Mouse (Mus musculus): ENCODE data around the gene 2900011O08Rik.

GRCm38 (mm10) chr16:14131838-14132237 is 145.4 kb downstream of the 2900011O08Rik start:
- TF ChIP-seq CTCF (IDR thresholded peaks at IDR 0.05; ENCODE audit: borderline replicate concordance, insufficient read depth, low read depth, low read length) (no peak), POLR2A (IDR thresholded peaks at IDR 0.05; ENCODE audit: borderline replicate concordance, insufficient read depth, low read length) (no peak)
